Mouse (Mus musculus) urinary bladder, adult 2 months (tissue): ENCODE data around the gene Creb5. TPM values are rescaled to one million over a fixed set of nuclear protein-coding genes. Genes with fewer than 3 reads are reported as not detected.

Source experiments
- DNase-seq: peaks from one replicate; pipeline ENCODE4 v3.0.0; 2022; ENCODE audit warnings: low spot score
- polyA plus RNA-seq: library from polyadenylated mRNA; depleted of rRNA; stranded (reverse); fragments of >200 nt; gene quantifications from 2 replicates; pipeline ENCODE4 v1.2.3, GENCODE M21; 2012

Gene Creb5
- polyA plus RNA-seq, 1 experiment, result 1.9 TPM

DNA sequence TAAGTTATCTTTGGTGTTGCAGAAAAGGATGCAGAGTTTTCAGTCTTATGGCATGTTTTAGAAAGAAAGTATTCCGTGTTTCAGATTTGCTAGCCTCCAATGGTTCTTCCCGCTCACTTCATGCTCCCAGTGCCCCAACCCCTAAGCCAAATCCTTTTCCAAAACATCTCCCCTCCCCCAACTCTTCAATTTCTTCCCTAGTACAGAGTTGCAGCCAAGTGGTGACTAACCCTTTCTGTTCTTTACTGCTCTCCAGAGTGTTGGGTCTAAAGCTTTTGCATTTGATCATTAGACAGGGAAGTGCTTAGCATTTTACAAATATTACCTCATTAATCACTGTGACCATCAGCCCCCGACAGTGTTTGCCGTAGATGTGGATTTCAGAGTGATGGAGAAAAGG lies 142.8 kb downstream of the Creb5 start:
- DNase-seq, result no peak

DNA sequence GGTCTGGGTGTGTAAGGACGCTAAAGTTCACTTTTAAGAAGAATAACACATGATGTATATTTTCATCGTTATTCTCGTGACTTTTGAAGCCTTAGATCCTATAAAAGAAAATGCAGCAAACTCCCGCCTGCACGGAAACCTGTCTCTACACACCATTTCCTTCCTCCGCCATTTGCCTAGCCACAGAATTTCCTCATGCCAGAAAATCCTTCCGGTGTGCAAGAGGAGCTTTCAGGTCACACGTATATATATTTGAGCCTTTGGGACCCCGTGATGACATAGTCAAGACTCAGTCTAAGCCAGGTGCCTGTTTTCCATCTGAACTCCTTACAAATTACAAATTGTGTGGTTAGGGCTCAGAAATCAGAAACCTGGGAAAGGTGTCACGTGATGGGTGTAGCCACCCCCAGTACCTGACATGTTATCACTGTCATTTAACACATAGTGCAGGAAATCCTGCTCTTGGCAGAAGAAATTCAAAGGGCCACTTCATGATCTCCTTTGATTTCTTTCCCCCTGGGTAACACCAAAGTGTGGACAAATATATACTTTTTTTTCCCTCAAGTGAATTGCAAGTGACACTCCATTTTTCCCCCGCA lies 158.9 kb downstream of the Creb5 start:
- no peak for DNase-seq

DNA sequence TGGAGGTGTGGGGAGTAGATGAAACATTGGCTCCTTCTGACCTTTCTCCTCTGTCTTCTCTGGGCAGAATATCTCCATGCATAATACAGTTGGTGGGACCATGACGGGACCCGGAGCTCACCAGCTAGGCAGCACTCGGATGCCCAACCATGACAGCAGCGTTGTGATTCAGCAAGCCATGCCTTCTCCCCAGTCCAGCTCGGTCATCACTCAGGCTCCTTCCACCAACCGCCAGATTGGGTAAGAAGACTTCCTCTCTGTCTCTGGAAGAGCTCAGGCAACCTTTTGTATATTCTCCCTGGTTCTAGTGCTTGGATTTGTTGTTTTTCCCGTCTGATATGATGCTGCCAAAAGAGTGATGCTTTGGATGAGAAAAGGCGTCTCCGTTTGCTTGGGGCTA lies 160.4 kb downstream of the Creb5 start:
- no peak for DNase-seq

DNA sequence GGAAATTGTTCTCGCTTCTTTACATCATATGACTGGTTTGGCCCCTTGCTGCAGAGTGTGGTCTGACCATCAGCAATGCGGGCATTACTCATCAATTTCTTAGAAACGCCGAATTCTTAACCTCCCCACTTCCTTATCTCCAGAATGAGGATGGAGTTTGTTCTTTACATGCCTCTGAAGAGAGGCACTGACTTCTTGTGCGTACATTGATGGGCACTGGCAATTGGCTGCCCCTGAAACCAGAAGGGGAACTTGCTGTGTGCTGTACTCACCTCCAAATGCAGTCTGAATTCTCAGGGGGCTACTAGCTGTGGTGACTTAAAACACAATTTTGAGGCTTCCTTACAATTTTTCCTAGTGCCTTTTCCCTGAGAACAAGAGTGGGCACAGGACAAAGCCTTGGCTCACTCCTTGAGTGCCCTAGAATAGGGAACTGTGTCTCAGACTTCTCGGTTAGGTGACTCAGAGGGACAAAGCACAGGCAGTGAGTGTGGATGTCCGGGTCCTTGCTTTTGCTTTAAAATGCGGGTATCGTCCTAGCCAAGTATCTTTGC lies 161.3 kb downstream of the Creb5 start:
- DNase-seq, result no peak

DNA sequence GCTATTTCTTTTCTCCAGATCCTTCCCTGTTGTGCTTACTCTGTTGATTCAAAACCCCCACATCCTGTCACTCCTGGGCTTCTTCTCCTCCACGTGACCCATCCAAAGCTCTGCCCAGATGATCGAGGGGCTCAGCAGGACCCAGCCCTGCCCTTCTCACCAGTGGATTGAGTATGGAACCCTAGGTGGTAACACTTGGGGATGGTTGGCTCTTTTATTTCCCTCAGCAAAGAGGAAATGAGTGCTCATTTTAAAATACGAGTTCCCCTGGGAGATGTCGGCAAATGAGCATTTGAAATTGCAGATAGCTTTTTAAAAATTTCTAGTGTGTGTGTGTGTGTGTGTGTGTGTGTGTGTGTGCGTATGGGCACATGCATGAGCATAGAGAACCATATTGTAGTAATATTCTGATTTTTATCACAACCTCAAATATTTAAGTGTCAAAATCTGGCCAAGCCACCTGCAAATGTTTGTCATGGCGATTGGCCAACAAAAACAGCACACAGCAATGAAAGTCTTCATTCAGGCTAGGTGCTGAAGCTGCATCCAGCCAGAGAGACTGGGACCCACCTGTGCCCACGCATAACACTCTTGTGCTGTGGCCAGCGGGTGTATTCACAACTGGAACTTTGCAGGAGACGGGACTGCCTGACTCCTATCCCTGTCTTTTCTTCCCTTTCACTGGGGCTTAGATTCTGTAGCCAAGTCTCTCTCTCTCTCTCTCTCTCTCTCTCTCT lies 162.5 kb downstream of the Creb5 start:
- DNase-seq, result no peak

DNA sequence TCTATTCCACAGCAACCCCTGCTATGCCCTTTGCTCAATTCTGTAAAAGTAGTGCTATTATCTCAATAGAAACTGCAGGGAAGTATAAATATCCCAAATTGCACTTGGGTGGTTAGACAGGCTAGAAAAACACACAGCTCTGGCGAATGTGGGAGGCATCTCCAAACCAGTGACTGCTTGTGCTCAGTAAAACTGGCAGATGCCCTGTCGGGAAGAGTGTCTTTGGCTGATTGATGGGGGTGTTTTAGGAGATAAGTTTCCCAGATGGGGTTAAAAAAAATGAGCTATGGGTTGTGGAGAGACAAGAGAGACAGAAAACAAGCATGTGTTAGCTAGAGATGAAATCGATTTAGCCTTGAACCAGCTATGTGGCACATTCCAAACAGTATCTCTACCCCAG lies 163.4 kb downstream of the Creb5 start:
- DNase-seq, result no peak

DNA sequence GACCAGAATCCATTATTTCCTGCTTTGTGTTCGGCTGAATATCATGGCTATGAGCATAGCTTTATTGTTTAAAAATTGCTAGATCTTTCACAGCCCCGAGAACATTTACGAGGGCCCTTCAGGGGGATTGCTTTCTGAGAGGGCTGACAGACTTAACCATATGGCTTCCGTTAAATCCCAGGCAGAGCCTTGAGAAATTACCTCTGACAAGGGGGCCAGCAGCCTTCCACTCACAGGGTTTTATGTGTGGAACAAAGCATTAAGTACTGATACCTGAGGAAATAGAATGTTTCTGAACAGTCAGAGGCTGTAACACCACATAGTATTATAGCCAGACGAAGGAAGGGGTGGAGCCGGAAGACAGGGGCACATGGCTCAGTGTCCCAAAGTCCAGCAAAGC lies 165.2 kb downstream of the Creb5 start:
- DNase-seq, result no peak

DNA sequence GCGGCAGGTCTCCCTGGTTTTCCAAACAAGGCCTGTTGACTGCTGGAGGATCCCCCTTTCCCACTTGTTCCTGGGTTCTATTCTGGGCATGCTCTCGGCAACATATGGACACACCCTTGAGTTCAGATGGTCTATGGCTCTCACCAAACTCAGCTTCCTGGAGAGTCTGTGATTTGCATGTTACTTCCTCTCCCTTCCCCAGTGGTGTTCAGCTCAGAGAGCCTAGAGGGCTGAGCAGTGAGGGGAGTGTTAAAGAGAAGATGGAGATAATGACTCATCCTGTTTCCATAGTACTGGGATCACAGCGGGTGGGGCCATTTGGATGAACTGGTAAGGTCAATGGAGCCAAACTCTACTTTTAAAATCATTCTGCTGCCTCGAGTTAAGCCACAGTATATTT lies 168.4 kb downstream of the Creb5 start:
- no peak for DNase-seq

DNA sequence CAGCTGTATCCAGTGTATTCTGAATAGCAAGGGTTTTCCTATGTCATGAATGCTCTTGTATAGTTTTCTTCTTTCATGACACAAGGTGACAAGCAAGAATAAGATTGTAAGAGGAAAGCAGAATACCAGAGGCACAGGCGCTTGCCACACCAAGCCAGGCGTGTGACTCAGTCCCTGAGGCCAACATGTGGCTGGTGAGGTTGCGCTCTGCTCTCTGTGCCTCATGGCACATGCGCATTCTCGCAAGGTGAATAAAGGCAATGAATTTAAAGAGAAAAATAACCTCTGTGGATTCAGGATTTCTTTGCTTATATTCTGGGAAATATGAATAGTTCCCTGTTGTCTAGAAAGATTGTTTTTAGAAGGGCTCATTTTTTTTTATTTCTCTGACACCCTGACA lies 169.0 kb downstream of the Creb5 start:
- no peak for DNase-seq

DNA sequence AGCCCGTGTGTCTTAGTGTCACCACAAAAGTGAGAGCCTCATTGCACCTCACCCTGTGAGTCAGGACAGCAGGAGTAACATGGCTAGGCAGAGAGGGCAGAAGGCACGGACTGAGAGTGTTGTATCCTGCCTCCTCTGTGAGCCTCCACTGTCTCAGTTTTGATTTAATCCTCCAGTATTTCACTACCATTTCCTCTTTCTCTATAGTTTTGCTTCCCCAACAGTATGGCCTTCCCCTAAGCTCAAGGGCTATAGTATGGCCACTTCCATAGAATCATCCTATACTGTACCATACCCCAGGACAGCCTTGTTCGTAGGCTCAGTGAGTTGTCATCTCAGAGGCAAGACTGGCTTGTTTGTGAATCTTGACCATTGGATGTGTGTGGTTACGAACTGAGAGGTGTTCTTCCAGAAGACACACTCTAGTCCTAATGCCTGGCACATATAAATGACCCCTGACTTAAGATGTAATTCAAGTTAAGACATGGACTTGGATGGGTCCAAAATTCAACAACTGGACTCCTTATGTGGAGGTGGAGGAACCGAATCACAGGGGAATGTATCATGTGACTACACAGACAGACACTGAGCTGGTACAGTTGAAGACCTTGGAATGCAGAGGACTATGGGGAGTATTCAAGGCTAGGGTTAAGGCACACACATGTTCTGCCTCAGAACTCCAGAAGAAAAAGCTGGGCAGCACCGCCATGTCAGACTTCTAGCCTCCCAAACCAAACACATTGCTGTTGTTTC lies 173.1 kb downstream of the Creb5 start:
- DNase-seq, result no peak

DNA sequence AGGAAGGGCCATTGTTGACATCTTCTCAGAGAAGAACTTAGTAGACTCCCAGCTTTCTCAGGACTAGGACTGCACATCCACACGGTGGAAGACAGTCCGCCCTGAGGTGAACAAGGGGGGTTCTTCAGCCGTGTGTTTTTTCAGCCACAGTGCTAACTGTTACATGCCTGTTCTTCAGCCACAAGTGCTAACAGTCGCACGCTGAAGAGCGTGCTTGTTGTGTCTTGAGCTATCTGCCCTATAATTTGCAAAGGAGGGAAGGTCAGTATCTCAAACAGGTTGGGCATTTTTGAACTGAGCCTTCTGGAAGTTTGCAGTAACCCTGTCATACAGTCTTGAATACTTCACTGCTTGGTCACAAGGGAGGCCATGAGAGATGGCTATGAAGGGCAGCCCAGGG lies 174.0 kb downstream of the Creb5 start:
- DNase-seq, result no peak

DNA sequence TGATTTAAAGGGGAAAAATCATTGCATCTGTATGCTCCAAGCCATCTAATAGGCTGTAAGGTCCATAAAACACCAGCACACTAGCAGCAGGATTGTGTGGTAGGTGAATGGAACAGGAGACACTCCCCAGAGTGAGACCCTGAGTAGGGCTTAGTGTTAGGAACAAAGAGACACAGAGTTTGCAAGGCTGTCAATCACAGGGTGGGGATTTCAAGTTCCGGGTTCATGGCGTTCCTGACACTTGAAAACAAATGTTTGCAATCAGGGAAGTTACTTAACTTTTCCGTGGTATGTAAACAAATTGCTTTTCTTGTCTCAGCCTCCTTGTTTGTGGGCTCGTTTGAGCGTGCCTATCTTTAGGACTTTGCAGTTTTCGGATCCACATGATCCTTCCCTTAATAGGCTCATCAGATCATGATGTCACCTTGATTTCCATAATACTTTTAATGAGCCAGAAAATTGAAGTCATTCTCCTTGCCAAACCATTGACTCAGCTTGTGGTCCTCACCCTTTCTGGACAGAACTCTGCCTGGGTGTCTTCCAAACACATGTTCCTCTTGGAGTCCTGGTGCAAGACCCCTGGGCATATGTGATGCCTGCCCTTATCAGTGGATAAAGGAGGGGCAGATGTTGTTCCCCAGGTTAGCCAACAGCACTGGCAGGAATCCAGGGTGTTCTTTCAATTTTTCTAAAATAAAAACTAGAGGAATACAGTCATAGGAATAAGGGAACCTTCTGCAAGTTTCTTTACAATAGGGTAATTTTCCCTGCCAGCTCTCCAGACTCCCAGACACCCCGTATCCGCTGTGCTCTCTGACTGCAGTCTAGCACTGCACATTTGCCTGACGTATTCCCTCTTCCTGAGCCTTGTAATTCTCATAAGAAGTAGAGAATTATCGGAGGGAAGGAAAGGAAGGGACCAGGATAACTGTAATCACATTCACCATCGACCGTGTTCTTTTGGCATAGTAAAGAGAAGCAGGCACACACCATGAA lies 175.0 kb downstream of the Creb5 start:
- no peak for DNase-seq

DNA sequence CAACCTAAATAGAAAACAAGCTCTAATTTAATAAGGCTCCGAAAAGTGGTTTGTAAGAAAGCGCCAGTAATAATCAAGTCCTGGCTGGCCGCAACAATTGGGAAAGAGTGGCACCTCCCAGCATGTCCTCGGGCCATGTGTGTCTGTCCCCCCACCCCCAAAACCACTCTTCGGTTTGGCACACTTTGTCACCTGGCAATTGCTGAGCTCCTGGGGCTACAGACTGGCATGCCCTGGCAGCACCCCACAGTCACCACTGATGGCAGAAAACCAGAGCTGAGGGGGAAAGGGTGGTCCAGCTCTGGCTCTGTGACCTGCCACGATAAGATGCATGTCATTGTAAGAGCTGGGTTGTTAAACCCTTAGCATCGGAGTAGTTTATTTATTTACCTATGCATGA lies 175.7 kb downstream of the Creb5 start:
- no peak for DNase-seq

DNA sequence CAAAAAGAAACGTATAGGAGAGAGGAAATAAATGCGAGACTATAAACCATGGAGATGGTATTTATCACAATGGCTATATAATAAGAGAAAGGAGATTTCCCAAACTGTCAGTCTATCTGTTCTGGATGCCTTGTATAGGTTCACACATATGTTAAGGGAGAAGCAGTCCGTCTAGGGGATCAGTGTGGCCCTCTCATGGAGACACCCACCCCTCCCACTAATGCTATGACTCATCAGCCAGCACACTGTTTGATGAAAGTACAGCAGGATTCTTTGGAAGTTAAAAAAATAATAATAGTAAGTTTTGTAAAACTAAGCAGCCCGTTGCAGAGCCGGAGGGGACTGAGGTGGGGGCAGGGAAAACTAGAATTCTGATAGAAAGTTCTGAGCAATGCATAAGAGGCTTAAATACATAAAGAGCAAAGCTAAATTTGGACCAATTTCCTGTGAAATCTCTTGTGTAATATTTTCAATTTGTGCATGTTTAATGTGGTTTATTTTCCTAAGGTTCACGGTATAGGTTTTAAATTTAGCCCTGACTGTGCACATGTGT lies 176.3 kb downstream of the Creb5 start:
- no peak for DNase-seq

DNA sequence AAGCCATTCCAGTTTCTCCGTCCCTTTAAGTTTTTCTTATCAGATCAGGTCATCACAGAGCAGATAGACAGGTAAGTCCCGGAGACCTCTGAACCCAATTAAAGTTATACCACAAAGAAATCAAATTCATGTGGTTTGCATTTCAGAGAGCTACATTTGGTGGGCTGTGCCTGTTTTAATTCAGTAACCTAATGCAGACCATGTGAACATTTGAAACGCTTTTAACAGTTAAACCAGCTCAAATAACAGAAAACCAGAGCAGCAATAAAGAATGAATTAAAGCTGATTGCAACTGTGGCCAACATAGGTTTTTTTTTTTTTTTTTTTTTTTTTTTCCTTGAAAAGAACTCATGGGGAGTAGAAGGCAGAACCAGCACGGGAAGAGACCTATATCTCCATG lies 182.1 kb downstream of the Creb5 start:
- no peak for DNase-seq

DNA sequence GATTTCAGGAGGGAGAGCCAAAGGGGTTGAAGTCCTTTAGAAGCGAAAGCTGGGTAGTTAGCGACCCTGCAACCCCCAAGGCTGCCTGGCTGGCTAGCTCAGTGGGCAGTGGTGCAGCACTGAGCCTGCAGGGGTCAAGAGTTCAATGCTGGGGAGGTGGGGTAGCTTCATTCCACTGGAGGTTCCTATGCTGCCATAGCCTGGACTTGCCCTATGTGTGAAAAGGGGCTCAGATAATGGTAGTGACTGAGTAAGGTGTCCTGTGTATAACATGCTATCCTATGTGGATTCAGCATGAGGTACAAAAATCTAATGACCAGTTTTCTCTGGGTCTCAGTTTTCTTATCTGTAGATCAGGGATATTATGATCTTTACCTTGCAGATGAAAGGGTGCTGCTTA lies 182.6 kb downstream of the Creb5 start:
- no peak for DNase-seq

DNA sequence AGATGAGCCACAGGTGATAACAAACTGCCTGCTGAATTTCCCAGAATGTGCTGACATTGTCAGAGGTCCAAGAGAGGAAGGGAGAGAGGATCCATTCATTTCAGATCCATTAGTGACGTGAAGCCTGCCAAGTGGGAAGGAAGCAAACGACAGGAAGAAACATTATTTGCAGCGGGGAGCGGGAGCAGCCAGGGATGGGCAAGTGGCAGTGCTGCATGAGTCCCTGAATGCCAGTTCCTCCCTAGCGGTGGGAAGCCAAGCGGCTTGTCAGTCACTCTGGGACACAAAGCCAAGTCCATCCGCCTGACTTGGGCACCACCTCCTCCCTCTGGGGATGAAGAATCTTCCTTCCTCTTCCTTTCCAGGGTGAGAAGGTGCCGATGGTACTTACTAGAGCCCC lies 183.5 kb downstream of the Creb5 start:
- DNase-seq, result no peak

DNA sequence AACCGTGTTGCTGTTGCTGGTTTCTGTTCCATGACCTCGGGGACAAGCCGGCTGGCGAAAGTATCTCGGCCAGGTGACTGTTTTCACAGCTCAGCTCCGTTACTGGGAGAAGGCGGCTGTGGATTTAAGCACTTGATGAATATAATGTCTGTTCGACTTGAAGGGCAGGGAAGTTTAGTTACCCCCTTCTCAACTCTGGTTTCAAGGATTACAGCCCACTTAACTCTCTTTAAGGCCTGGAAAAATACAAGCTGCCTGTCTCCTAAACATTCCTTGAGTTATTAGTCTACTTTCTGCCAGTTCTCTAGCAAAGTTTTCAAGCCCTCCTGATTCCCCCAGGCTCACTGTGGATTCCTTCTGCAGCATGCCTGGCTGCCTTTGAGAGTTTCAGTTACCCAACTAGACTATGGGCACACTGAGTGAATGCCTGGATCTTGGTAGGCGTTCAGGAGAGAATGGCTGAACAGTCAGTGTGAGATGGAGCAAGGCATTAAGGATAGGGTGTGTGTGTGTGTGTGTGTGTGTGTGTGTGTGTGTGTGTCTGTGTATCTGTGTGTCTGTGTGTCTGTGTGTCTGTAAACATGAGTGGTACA lies 184.0 kb downstream of the Creb5 start:
- DNase-seq, result no peak

DNA sequence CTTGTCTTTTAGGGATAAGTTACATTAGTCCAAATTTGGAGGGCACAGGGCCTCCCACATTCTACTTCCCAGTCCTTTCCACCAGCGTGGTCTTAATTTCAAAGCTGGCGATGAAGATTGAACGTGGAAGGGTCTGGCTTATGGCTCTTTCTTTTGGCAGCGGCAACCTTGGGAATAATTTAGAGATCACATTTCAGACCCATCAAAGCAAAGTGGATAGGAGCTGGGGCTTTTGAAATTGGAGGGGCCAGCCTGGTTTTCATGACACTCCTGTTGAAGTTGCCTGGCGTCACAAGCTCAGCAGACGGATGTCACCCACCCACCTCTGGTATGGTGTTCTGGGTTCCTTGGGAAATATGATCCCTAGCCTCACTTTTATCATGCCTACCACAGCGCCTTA lies 185.7 kb downstream of the Creb5 start:
- no peak for DNase-seq

DNA sequence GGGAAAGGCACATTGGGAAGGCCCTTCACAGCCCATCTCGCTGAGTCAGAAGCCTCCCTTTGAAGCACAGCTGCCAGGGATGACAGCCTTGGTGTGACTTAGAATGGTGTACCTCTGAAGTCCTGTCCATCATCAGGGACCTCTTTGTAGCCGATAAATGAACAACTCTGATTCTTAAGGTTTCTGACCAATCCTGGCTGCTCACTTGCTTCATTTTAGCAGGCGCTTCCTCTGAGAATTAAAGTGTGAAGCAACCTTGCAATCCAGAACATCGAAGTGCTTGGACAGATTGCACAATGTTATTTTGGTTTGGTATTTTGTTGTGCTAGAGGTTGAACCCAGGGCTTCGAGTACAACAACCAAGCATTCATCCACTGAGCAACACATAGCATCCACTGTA lies 190.4 kb downstream of the Creb5 start:
- no peak for DNase-seq

DNA sequence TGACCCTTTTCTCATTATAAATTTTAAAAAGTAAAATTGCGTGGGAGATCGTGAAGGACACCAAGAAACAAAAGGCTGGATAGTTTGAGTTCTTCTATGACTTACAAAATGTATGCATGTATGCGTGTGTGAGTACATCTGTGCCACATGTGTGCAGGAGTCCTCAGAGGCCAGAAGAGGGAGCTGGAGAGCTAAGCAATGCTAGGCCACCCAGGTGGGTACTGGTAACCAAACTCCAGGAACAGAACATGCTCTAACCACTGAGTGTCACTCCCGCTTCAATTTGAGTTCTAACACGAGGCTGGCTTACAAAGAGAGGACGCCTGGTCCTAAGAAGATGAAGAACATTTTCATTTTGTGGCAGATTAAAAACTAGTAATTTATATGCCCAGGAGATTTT lies 203.8 kb downstream of the Creb5 start:
- DNase-seq, result no peak
